Mouse (Mus musculus) right cerebral cortex, postnatal 10 days (tissue): ENCODE results near the gene Gm21190.
A peak's percentile ranks its signal among the peaks of the same experiment; 100 is the strongest.
"Not testable (repeated sequence)": the region's sequence is repeated elsewhere in the genome, so short reads cannot be mapped to it uniquely, and the experiment has no call there.

ENCODE experiments used
- DNase-seq, 2 experiments: peaks; one replicate each; pipeline ENCODE4 v3.0.0; 2021; ENCODE audit warnings: low spot score in 2 of 2

The Gm21190 gene

GRCm38 (mm10) chr5:15488743-15489142 lies 40.3 kb downstream of the Gm21190 start:
- DNase-seq = no peak

GRCm38 (mm10) chr5:15484616-15485015 lies 44.4 kb downstream of the Gm21190 start:
- not testable (repeated sequence) for DNase-seq

- DNase-seq = not testable (repeated sequence)
These were observed 45.4 kb downstream of the Gm21190 start for GRCm38 (mm10) chr5:15483576-15483975.

GRCm38 (mm10) chr5:15482815-15483214 lies 46.2 kb downstream of the Gm21190 start:
- peak in 1 of 2 experiments; percentile 16 for DNase-seq

GRCm38 (mm10) chr5:15476423-15476822 lies 52.6 kb downstream of the Gm21190 start, which contains the start of gene Gm21149:
Gene Gm21149 (minus strand): TSS chr5:15476523.
- not testable (repeated sequence) for DNase-seq
